Mouse (Mus musculus): ENCODE results near the gene Parp8.

The Parp8 gene

DNA sequence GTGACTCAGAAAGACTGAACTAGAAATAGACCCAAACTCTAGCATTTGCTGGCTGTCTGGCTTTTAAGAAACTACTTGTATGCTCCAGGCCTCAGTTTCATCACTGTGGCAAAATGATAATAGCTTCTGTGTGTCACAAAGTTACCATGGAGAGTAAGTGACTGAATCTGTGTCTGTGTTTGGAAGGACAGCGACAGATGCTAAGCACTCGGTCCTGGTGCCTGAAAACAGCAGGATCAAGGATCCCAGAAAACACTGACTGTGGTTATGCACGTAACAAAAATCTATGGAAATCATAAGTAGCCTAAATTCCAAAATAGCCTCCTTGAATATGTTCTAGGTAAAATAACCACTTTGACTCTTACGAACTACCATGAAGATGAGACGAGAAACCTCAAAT lies 126.9 kb downstream of the Parp8 start:
- ATAC-seq (ENCODE audit: insufficient number of reproducible peaks, low FRiP score, low TSS enrichment) = no peak

DNA sequence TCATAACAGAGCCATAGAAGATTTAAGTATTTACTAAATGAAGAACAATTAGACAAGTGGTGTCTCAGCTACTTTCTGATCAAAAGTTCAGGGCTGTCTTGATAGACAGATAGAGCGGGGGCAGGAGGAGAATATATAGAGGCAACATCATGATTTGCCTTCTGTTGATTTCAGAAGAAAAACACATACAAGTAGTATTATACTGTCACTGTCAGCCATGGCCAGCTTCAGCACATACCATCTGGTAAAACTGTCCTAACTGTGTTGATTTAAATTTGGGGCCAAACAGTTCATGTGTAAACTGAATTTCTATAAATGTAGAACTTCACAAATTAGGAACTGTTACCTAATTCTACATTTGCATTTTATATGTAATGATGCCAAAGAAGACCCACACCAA lies 127.6 kb downstream of the Parp8 start:
- no peak for ATAC-seq (ENCODE audit: insufficient number of reproducible peaks, low FRiP score, low TSS enrichment)

DNA sequence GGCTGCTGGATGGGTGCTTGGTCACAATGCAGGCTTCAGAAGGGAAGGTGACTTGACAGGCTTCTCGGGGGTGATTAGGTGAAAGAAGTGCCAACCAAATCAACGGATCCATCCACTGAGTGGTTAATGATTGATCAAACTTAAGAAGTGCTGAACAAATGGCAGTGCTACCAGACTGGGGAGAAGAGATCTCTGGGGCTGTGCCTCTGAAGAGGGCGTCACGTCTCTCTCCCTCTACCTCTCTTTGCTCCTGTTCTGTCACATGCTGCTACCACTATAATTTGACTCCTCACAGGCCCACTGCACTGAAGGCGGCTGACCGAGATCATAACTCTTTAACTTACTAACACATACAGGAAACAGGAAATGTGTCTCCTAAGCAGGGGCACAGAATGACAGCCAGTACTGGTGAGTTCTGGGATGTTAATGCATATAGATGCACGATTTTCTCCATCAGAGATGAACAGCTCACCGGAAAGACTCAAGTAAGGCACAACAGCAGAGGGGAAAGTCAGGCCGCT lies 140.9 kb downstream of the Parp8 start:
- ATAC-seq (ENCODE audit: insufficient number of reproducible peaks, low FRiP score, low TSS enrichment) = 0 out of 2 replicates have a peak, but pooled peaks have one; percentile 20

DNA sequence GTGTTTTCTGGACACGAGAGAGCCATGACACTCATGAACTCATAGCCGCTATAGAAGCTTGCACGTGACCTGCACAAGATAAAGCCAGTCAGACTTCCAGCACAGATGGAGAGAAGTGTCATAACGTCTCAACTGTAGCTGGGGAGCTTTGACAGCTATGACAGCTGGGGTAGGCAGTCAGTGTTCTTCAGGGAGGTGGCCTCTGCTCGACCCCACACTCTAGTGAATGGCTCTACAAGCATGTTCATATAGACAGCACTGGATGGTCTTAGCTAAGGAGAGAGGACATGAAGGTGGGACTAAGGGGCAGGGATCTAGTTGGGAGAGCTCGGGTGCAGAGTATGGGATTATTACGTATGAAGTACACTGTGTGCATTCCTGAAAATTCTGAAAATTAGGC lies 143.1 kb downstream of the Parp8 start:
- ATAC-seq (ENCODE audit: insufficient number of reproducible peaks, low FRiP score, low TSS enrichment) = no peak

DNA sequence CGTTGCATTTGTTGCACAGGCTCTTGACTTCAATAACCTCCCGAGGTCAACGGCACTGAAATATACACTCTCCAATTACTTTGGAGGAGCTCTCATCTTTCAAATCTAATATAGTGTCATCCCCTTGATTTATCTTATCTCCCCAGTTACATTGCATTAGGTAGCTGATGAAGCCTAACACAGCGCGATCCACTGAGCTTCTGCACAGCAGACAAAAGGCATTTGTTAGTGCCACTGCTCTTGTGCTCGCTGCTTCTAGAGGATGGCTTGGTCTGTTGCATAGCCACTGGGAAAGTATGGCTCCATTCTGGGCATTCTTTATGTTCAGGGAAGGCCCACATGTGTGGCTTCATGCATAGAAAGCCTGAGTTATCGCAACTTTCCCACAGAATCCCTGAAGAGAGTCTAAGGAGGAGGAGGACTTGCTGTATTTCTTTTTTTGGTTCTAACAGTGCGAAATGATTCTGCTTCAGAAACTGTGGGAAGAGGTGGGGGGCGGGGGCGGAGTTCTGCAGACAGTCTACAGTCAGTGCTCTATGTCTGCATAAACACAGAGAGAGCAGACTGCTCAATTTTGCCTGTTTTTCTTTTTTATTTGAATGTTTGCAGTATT lies 145.7 kb downstream of the Parp8 start:
- ATAC-seq (ENCODE audit: insufficient number of reproducible peaks, low FRiP score, low TSS enrichment) = no peak

DNA sequence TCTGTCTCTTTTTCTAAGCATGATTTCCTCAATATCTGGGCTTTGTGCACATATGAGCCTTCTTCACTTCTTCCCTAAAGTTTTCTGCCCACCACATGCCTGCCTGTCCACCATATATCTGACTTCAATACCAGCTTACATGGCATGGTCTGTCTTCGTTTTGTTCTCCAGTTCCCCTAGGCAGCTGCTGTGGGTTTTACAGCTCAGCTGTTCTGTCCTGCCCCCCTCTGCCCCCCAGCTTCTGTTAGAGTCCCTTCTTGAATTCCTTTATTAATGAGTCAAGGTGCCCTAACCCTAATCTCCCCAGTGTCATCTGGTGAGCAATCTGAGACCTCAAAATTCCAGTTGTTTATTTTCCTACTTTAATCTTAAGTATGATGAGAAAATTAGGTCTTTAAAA lies 155.1 kb downstream of the Parp8 start:
- no peak for ATAC-seq (ENCODE audit: insufficient number of reproducible peaks, low FRiP score, low TSS enrichment)

DNA sequence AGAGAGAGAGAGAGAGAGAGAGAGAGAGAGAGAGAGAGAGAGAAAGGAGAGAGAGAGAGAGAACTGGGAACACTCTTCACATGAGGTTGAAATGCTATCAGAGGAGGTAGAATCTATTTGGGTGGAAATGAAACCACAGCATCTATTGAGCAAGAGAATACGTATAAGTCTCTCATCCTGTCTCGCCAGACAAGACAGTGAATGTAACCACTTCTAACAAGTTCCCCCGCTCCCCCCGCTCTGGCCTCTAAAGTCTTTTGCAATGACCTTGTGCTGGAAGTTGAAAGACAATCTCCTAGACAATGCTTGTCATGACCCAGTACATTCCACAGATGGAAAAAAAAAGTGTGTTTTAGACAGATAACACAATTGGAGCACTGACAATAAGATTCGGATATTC lies 181.4 kb downstream of the Parp8 start:
- ATAC-seq (ENCODE audit: insufficient number of reproducible peaks, low FRiP score, low TSS enrichment) = no peak

DNA sequence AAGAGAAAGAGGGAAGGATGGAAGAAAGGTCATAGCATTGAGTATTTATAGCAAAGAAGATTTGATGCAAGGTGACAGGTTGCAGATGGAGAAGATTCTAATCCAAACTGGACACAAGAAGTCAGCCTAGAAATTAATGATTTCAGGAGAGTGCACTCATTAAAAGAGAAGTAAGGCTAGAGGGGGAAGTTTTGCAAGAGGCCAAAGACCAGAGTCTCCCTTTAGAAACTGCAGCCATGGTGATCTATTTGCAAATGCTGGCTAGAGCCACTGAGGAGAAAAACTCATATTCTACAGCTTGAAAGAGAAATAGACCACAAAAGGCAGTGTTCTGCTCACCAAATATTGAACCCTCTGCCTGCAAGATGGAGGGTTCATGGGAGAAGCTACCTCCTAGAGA lies 194.4 kb downstream of the Parp8 start:
- ATAC-seq (ENCODE audit: insufficient number of reproducible peaks, low FRiP score, low TSS enrichment) = no peak

DNA sequence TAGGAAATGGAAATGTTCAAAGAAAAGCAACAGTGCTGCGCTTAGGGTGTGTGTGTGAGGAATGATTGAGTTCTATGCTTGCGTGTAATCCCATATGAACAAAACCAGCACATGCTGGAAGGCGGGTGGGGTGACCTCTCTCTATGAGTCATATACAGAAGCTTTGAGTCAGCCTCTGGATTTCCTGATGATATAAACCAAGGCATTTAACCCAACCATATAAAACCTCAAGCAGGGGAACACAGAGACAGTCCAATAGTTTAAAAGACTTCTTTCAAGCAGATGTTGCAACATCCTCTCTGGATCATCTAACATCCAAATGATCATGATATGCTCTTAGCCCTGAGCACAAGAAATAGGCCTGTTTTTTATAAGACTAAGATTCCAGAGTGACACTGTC lies 196.3 kb downstream of the Parp8 start:
- no peak for ATAC-seq (ENCODE audit: insufficient number of reproducible peaks, low FRiP score, low TSS enrichment)

DNA sequence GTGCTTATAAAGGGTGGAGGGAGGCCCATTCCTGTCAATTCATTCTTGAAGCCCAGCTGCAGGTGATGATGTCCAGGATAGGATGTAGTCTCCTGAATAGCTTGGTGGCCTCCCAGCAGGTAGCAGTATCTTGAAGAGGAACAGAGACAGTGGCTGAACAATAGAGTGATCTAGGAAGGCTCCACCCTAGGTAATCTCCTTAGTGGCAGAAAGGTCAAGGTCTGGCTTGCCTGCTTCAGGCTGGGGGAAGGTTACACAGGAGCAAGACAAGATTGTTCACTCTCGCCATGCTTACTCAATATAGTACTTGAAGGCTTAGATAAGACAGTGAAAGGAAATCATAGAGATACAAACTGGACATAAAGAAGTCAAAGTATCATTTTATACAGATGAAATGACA lies 213.9 kb downstream of the Parp8 start:
- no peak for ATAC-seq (ENCODE audit: insufficient number of reproducible peaks, low FRiP score, low TSS enrichment)

Data from cerebellum, adult (tissue).